Mouse (Mus musculus) ES-Bruce4 (cell line): ENCODE measurements at regions not wholly inside any gene's neighbourhood (a gene's known extent, or its start where the extent isn't known, plus 50 kb on each side); places are given as distances from the start of the nearest gene placed in this dataset.
"Not testable (repeated sequence)": the region's sequence is repeated elsewhere in the genome, so short reads cannot be mapped to it uniquely, and the experiment has no call there.

Experiments used
- CTCF ChIP-seq: IDR thresholded peaks from one replicate; pipeline ENCODE4 v1.8.1; 2011; ENCODE audit warnings: low read depth, low read length
- POLR2A ChIP-seq: IDR thresholded peaks from one replicate; pipeline ENCODE4 v1.8.1; 2011; ENCODE audit warnings: low read length; ENCODE audit not compliant: insufficient read depth

DNA sequence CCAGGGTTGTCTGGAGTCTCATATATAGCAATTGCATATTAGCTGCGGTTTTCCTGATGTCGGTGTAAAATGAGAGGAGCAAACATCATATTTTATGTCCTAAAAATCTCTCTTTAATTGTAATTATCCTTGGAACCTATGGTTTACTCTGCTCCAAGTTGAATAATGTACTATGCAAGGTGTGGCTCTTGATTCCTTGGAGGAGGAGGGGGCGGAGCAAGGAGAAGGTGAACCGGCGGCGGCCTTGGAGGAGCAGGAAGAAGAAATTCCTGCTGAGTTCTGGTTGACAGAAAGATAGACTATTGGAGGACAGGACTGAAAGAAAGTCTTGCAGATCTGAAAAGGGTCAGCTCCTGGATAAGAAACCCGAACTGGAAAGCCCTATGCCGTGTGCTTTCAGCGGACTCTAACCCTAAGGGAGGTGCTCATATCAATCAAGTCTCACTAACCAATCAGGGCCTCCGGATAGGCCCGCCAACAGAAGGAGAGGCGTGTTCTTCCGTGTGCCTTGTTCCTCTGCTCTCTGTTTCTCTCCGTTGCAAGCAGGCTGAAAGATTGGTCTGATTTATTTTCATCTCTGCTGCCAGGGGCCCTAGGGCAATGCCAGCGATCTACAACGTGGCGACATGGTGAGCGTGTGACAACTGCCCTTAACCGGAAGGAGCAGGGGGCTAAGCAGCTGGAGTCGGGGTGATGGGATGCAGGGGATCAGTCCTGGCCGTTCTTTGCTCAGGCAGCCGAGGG, 114.1 kb upstream of the Zfp808 start:
- not testable (repeated sequence) for TF ChIP-seq CTCF, POLR2A
